Mouse (Mus musculus) left cerebral cortex, adult 8-10 months (tissue): ENCODE measurements at regions not wholly inside any gene's neighbourhood (a gene's known extent, or its start where the extent isn't known, plus 50 kb on each side); places are given as distances from the start of the nearest gene placed in this dataset.
A peak's percentile ranks its signal among the peaks of the same experiment; 100 is the strongest.

ENCODE experiments used
- DNase-seq, 2 experiments: peaks; one replicate each; pipeline ENCODE4 v3.0.0; 2022; ENCODE audit warnings: low spot score in 2 of 2

DNA sequence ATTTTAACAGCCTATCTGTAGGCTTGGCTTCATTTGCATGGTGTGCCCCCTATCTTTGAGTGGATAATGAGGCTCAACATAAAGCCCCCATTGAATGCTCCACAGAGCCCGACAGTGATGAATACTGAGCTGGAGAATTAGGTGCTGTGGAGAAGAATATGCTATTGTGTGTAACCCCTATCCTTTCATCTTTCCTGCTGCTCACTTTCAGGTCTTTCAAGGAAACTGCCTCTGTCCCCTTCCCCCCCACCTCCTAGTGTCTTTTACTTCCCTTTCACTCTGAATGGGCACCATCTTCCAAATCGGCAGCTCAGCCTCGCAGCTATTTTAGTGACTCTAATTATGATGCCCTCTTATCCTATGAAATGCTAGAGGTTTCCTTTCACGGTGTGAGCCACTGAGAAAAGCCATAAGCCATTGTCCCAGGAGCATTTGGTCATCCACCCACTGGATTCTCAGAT lies 549.8 kb upstream of the Btbd3 start:
- no peak for DNase-seq

DNA sequence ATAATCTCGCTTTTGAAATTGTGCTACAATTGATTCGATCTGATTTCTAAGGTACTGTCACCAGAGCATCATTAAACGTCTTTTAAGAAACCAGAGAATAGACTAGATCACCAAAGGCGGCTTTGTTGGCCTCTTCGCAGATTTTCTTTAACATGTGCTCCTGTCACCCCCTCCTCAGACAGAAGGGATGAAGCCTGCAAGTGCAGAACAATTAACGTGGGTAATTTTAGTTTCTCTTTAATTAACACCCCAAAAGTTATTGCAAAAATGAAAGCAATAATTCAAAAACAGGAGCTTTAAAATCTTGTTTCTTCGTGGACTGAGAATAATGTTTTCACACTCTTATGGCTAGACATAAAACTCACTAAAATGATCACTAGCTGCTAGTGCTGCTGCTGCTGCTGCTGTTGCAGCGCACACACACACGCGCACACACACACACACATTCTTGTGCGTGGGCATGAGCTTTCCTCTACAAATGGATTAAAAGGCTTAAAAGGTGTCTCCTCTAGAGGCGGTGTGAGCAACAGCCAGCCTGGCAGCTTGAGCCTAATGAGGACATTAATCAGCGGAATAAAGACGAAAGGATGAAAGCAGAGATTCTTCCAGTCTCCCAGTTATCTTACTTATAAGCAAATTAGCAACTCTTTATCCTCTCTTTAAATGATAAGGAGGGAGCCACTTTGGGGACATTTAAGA lies 550.5 kb upstream of the Btbd3 start:
- peak; percentile 26 to 35 for DNase-seq

DNA sequence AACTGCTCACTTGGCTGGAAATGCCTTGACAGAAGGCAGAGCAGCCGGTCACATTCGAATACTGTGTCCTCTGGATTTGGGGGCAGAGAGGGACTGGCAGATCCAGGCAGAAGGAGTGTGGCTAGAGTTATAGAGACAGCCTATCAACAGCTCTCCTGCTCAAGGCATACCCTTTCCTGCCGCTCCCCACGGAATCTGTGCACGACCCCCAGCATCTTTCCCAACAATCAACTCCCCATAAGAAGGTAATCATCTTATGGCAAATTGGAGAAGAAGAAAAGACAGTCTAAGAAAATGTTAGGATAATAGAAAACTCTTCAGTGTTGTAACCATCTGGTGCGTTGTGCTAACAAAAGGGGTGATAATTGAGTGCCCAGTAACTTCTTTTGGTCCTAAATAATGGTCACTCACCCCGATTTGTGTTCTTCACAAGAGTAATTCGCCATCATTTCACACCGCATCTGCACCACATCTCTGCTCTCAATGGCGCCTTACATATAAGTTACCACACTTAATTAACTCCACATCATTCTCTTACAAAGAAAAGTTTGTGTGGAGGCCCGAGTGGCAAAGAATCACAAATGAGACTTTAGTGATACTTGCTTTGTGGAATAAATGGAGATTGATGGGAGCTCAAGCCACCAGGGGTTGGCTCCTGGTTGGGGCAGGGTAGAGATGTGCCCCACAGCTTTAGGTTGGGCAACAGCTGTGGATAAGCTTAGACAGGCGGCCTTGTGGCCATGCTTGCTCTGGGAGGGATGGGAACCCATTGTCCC lies 551.2 kb upstream of the Btbd3 start:
- no peak for DNase-seq

DNA sequence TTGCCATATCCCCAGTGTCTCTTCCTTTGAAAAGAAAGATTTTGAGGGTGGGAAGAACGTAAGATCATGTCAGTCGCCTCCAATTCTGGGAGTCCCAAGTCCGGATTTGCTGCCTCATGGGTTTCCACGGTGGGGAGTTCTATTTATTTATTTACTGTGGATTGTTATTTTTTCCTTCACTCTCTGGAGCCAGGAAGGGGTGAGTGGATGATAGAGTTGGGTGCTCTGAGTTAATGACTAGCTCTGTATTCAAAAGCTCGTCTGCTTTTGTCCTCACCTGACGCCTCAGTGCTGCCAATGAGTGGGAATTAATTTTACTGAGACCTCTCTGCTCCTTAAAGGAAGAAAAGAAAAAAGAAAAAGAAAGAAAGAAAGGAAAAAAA lies 551.8 kb upstream of the Btbd3 start:
- no peak for DNase-seq

DNA sequence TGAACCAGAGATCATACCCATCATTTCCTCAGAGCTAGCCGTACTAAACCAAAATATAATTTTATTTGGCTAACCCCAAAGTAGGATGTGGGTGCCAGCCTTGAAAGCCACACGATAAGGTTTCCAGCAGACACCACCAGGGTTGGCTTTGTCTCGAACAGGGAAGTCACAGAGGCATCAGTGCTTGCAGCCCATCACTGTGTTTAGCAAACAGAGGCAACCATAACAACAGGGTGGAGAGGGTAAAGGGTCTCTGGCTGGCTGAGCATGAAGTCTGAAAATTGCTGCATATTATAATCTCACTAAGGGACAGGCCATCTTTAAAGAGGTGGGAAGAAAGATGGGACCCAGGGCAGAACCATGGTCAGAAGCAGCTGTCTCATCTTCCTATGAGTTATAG lies 552.3 kb upstream of the Btbd3 start:
- DNase-seq, result no peak

DNA sequence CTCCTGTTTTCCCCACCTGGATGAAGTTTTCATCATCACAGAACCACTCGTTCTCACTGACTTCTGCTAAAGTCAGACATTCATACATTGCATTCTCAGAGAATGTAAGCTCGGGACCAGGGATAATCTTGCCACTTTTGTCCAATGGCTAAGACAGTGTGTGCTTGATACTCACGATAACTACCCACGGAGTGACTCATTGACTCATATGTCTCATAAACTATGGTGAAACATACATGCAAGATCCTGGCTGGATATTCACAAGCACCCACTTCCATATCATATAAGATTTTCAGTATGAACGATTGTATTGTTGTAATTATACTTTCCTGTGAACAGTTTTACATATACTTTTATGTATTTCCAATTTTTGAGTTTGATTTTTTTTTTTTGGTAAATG lies 560.5 kb upstream of the Btbd3 start:
- DNase-seq, result no peak

DNA sequence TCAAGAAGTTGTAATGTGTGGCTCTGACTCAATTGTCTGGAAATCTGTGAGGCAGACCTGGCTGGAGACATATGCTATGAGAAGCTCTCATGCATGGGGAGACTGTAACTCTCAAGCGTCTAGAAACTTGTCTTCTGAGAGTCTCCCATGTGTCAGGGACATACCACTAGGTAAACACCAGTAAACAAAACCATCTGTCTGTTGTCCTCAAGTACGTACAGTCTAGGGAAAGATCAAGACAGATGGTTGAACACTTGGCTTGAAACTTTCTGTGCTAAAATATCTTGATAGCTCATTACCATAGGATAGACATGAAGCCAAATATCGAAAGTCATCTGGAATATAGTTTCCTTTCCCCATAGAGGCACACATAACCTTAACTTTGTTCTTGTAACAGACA lies 562.3 kb upstream of the Btbd3 start:
- no peak for DNase-seq

DNA sequence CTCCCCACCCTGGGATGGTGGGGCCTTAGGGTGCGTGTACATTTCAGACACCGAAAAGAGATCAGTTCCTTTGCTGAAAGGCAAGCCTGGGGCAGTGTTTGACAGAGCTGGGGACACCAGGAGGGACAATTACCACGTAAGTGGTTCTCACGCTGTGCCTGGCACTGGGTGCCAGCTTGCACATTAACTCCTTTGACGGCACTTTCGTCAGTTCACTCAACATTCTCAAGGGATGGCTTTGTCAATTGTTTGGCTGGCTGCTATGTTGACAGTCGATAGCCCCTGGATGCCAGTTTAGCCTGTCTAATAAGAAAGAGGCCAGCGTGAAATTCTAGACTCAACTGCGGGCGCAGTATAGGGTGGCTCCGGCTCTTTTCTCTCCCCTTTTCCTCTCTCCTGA lies 569.2 kb upstream of the Btbd3 start:
- DNase-seq, result no peak

DNA sequence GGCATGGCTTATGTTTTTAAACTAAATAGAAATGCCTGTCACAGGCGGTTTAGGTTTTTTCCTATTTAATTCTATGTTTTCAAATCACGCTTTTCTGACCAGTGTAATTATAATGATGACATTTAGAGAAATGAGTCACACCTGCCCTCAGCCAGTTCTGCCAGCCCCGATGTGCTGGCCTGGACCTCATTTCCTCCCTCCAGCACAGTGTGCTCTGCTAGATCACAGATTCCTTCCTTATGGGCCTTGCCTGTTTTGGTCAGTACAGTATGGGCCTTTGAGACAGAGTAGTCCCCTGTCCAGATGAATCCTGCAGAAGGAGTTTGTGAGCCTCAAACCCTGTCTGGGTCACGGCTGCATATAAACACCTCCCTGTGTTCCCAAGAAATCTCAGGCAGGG lies 569.6 kb upstream of the Btbd3 start:
- no peak for DNase-seq

DNA sequence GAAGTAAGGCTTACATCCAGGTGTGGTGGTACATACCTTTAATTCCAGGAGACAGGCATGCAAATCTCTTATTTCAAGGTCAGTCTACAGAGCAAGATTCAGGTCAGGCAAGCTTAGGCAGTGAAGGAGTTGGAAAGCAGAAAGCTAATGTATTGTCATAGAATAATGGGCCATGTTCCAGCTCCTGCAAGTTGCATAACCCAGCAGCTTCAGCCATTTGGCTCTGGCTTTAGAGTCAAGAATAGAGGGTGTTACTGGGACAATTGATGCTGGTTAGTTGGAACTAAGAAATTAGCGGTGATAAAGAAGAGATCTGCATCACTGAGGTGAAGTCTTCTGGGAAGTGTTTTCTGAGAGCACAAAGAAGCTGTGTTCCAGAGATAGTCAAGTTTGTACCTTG lies 565.3 kb upstream of the Jag1 start:
- DNase-seq, result no peak

DNA sequence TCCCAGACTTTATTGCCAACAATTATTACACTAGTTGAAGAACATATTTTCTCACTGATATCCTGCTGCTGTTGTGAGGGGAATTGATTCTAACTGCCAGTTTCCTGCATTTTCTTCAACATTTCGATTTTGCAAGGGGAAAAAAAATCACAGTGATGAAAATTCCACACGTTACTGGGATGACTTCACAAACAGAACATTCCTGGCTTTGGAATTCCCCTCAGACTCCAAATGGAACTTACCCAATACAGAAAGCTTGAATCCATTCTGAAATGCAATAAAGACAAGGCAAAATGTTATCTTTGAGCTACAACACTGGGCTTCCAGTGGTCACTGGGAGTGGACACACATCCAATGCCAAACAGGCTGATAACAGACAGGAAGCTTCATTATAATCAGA lies 546.7 kb upstream of the Jag1 start:
- no peak for DNase-seq

DNA sequence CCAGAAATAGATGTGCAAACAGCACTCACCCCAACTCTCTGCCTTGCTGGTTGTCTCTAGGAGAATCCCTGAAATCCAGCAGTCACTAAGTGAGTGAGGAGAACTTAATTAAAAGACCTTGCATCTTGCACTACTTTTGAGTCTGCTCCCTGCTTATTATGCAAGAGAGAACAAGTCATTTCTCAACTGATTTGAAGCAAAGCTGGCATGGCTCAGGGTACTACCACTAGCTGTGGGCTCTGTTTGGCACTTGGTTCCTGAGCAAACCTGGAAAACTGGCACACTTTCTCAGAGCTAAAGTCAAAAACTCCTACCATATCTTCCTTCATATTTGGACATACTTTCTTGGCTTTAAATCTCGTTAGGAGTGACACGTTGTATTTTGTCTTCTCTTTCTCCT lies 545.8 kb upstream of the Jag1 start:
- DNase-seq, result peak in 1 of 2 experiments; percentile 8

DNA sequence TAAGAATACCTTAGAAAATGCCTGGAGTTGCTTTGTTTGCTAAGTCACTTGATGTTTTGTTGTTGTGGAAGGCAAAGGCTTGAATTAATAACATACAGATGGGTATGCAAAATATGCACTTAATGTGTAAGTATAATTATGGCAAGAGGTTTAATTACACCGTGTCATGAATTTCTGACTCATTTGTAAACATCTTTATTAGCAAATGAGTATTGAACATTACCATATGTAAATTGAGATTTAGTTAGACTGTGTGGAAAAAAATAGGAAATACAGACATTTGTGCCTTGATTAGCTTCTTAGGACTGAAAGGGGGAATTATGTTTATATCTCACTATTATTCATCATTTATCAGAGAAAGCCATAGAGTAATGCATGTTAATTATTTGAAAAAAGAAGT lies 544.0 kb upstream of the Jag1 start:
- no peak for DNase-seq

DNA sequence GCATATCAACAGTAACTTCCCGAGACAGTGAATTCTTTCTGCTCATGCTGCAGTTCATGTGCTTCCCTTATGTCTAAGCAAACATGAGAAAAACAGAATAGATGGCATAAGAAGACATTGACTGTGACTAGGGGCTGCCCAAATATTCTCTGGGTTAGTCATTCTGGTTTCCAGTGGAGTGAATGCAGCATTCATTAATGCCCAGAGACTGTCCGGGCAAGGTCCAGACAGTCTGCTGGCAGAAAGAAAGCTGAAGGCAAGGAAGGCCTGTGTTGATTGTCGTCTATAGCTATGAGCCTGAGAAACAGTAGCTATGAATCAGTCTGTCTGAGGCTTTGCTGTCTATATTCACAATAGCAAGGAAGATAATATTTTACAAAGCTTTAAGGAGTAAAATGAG lies 537.9 kb upstream of the Jag1 start:
- no peak for DNase-seq

DNA sequence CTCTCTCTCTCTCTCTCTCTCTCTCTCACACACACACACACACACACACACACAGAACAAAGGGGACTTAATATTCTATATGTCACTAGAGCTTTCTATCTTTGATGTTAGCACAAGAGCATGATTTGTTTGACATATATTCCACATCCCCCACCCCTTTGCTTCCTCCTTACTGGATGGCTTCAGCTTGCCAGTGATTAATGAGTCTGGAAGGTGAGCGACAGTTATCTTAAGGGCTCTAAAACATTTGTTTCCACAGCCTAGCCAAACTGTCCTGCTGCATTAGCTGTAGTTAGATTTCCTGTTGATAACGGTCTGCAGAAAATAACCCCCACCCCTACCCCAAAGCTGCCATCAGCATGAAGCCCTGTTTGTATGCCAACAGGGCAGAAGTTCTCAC lies 527.7 kb upstream of the Jag1 start:
- DNase-seq, result no peak

DNA sequence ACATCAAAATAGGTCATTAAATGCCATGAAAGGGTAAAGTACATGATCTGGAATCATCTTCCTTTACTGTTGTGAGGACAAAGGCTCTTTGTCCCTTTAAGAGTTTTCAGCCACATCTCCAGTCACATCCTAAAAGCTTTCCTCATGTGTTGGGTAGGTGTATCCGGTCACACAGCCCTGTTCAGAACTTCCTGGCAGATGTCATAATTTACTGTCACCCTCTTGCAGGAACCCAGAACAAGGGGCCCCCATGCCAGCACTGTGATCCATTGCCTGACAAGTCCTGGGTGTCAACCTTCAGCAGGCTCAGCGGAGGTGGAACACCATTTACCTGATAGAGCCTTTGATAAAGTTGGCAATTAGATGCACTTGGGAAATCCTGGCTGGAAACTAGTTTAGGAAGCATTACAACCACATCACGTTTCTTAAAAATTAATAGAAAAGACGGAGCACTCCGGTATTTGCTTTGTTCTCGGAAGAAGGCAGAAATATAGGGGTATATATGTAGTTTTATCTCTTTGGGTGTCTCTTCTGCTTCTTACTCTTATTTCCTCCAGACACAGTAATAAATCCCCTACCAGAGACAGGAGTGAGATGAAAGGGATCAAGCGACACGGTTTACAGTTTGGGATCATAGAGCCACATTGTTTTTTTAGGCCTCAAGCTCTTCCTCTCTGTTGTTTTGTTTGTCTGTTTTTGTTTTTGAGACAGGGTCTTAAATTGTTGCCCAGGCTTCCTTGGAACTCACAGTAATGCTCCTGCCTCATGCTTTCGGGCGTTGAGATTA lies 527.0 kb upstream of the Jag1 start:
- DNase-seq, result no peak

DNA sequence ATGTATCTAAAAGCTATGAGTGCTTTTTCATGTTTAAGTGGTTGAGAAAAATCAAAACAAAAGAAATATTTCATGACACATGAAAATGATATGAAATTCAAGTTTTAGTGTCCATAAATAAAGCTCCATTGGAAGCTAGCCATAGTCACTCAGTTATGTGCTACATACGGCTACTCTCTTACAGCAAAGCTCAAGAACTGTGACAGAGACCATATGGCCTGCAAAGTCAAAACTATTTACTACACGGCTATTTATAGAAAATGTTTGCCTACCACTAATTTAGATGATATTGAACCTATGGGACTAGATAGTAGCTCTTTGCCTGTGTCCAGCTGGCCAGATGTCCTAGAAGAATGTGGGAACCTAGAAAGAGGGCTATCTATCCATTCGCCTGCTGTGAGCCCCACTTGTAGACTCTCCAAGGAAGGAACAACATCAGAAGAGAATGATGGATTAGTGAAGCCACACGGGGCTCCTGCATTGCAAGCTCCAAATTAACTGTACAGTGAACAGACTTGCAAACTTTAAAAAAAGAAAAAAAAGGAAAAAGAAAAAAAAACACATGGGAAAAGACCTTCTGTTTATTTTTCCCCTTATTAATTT lies 518.7 kb upstream of the Jag1 start:
- no peak for DNase-seq

DNA sequence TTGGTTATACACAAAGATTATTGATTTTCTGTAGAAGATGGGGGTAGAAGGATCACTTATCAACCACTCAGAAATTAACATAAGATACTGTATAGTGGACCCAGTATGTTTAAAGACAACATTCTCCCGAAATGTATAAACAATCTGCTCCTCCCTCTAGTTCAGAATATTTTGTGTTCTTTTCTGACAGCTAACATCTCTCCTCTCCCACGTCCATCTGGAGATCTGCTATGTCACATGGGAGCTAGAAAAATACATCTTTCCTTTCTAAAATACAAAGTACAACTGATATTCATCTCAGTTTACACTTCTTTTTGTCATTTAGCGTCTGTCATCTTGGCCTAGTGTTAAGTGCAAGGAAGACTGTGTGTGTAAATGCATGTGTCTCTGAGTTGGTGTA lies 500.2 kb upstream of the Jag1 start:
- DNase-seq, result peak in 1 of 2 experiments; percentile 20

DNA sequence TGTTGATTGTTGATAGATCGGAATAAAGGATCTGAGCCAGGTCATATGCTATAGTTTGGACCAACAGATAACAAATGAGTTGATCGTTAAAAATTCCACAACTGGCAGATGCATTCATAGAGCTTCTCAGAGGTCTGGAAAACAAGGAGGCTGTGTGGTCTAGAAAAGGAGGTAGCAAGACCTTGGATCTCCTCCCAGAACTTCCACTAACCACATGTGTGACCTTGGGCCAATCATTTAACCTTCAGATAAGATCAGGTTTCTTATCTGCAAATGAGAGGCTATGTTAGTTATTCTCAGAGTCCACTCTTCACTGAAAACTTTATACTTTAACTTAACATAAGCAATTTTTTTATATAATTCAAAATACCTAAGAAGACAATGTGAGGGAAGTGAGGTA lies 497.3 kb upstream of the Jag1 start:
- no peak for DNase-seq

DNA sequence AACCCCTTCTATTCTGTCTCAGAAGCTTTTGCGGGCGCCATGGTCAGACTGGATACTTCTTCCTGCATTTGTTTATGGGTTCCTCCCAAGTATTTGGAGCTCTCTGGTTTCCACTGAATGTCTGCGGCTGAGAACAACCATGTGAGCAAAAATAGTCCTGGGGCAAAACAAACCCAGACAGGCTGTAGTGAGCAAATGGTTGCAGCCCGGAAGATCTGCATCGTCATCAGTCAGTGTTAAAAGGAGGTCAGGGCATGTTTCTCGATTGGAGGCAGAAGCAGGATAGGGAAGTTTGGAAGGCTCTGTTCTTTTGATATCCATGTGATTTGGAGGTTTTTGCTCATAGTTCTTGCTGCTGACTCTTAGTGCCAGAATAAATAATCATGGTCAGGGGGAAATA lies 492.1 kb upstream of the Jag1 start:
- no peak for DNase-seq

DNA sequence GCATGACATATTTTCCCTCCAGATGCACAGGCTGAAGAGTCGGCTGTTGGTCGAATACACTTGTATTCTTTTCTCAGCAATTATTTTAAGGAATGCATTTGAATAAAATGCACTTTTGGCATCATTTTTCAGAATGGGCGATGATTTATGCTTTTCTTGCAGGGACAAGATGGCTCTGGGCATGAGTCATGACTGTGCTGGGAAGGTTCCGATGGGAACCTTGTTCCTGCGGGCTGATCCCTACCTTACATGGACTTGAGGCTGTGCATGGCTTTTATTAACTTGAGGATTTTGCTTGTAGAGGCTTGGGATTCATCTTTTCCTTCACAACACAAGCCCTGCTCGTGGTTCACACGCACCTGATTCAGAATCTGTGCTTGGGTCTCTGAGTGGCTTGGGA lies 481.7 kb upstream of the Jag1 start:
- no peak for DNase-seq

DNA sequence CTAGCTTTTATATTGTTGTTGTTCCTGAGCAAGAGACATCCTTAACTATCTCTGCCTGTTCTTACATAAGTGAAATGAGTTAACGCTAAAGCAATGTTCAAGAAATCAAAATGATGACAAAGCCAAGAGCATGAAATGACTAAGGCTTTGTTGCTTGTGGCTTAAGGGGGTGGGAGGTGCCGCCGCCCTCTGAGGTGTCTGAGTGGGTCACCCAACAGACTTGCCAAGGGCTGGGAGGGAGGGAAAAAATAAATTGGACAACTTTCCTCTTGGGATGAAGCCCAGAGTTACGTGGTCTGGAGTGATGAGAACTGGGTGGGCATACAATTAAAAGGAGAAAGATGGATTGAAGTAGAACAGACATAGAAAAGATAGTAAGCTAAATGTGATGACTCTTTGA lies 478.1 kb upstream of the Jag1 start:
- DNase-seq, result no peak
